Mouse (Mus musculus): ENCODE measurements around the gene Galc. TPM values are rescaled to one million over a fixed set of nuclear protein-coding genes. Genes with fewer than 3 reads are reported as not detected.
A peak's percentile ranks its signal among the peaks of the same experiment; 100 is the strongest.

The Galc gene
- polyA plus RNA-seq, 1 experiment from 2014 or later = 6.8 TPM

- no peak for ATAC-seq (replicated peaks; ENCODE audit: insufficient number of reproducible peaks, low FRiP score, low TSS enrichment)
- no peak overlapping the region for H3K27ac ChIP-seq (ENCODE audit: low read depth, low read length)
- H3K9ac ChIP-seq (ENCODE audit: low read depth, low read length) = no peak overlapping the region
- no peak overlapping the region for H3K4me3 ChIP-seq (ENCODE audit: low read depth, low read length)
- peak overlapping the region; percentile 14; the same call in 1 of the 2 replicates for H3K4me2 ChIP-seq
- H3K36me3 ChIP-seq (ENCODE audit: control insufficient read depth, insufficient read depth, low read length) = no peaks in the 10 kb centered on the region
- WGBS (ENCODE audit: insufficient replicate concordance) = 22% methylated on average over 9 of the region's 9 CpGs
- H3K27me3 ChIP-seq (ENCODE audit: control insufficient read depth, insufficient read depth, low read length) = no peaks in the 10 kb centered on the region
- H3K4me1 ChIP-seq (ENCODE audit: control insufficient read depth, insufficient read depth, low read length) = no peaks in the 10 kb centered on the region
- no peaks in the 10 kb centered on the region for H3K9me3 ChIP-seq (replicated peaks; ENCODE audit: control insufficient read depth, low read length)
These were observed 77.5 kb downstream of the Galc start for GRCm38 (mm10) chr12:98181729-98182128.

- WGBS (ENCODE audit: insufficient replicate concordance) = 83% methylated on average over 6 of the region's 6 CpGs
- H3K4me3 ChIP-seq (ENCODE audit: low read depth, low read length) = no peak overlapping the region
- no peaks in the 10 kb centered on the region for H3K36me3 ChIP-seq (ENCODE audit: control insufficient read depth, insufficient read depth, low read length)
- no peak overlapping the region for H3K4me2 ChIP-seq
- H3K4me1 ChIP-seq (ENCODE audit: control insufficient read depth, insufficient read depth, low read length) = no peaks in the 10 kb centered on the region
- H3K27me3 ChIP-seq (ENCODE audit: control insufficient read depth, insufficient read depth, low read length) = no peaks in the 10 kb centered on the region
- H3K9ac ChIP-seq (ENCODE audit: low read depth, low read length) = no peak overlapping the region
- no peak for ATAC-seq (replicated peaks; ENCODE audit: insufficient number of reproducible peaks, low FRiP score, low TSS enrichment)
- no peaks in the 10 kb centered on the region for H3K9me3 ChIP-seq (replicated peaks; ENCODE audit: control insufficient read depth, low read length)
- no peak overlapping the region for H3K27ac ChIP-seq (ENCODE audit: low read depth, low read length)
These were observed 78.5 kb downstream of the Galc start for GRCm38 (mm10) chr12:98180807-98181206.

GRCm38 (mm10) chr12:98180235-98180800 is 78.9 kb downstream of the Galc start:
- Histone ChIP-seq H3K4me2 (no peak overlapping the region), H3K27me3 (ENCODE audit: control insufficient read depth, insufficient read depth, low read length) (no peaks in the 10 kb centered on the region), H3K36me3 (ENCODE audit: control insufficient read depth, insufficient read depth, low read length) (no peaks in the 10 kb centered on the region), H3K4me1 (ENCODE audit: control insufficient read depth, insufficient read depth, low read length) (no peaks in the 10 kb centered on the region), H3K9me3 (replicated peaks; ENCODE audit: control insufficient read depth, low read length) (no peaks in the 10 kb centered on the region), H3K9ac (ENCODE audit: low read depth, low read length) (no peak overlapping the region), H3K27ac (ENCODE audit: low read depth, low read length) (no peak overlapping the region), H3K4me3 (ENCODE audit: low read depth, low read length) (no peak overlapping the region)
- no peak for ATAC-seq (replicated peaks; ENCODE audit: insufficient number of reproducible peaks, low FRiP score, low TSS enrichment)
- 89% methylated on average over 16 of the region's 16 CpGs for WGBS (ENCODE audit: insufficient replicate concordance)

GRCm38 (mm10) chr12:98179496-98179895 is 79.8 kb downstream of the Galc start:
- WGBS (ENCODE audit: insufficient replicate concordance) = 42% methylated on average over 1 of the region's 1 CpGs
- Histone ChIP-seq H3K4me3 (ENCODE audit: low read depth, low read length) (no peak overlapping the region), H3K27me3 (ENCODE audit: control insufficient read depth, insufficient read depth, low read length) (no peaks in the 10 kb centered on the region), H3K9me3 (replicated peaks; ENCODE audit: control insufficient read depth, low read length) (no peaks in the 10 kb centered on the region), H3K4me2 (no peak overlapping the region), H3K36me3 (ENCODE audit: control insufficient read depth, insufficient read depth, low read length) (no peaks in the 10 kb centered on the region), H3K4me1 (ENCODE audit: control insufficient read depth, insufficient read depth, low read length) (no peaks in the 10 kb centered on the region), H3K27ac (ENCODE audit: low read depth, low read length) (no peak overlapping the region), H3K9ac (ENCODE audit: low read depth, low read length) (no peak overlapping the region)
- no peak for ATAC-seq (replicated peaks; ENCODE audit: insufficient number of reproducible peaks, low FRiP score, low TSS enrichment)

GRCm38 (mm10) chr12:98176632-98177031 is 82.6 kb downstream of the Galc start:
- WGBS (ENCODE audit: insufficient replicate concordance) = 85% methylated on average over 2 of the region's 2 CpGs
- no peak for ATAC-seq (replicated peaks; ENCODE audit: insufficient number of reproducible peaks, low FRiP score, low TSS enrichment)
- Histone ChIP-seq H3K36me3 (ENCODE audit: control insufficient read depth, insufficient read depth, low read length) (no peaks in the 10 kb centered on the region), H3K4me1 (ENCODE audit: control insufficient read depth, insufficient read depth, low read length) (no peaks in the 10 kb centered on the region), H3K27ac (ENCODE audit: low read depth, low read length) (no peak overlapping the region), H3K9me3 (replicated peaks; ENCODE audit: control insufficient read depth, low read length) (no peaks in the 10 kb centered on the region), H3K4me2 (no peak overlapping the region), H3K27me3 (ENCODE audit: control insufficient read depth, insufficient read depth, low read length) (no peaks in the 10 kb centered on the region), H3K4me3 (ENCODE audit: low read depth, low read length) (no peak overlapping the region), H3K9ac (ENCODE audit: low read depth, low read length) (no peak overlapping the region)

- Histone ChIP-seq H3K4me1 (ENCODE audit: control insufficient read depth, insufficient read depth, low read length) (0 out of 2 replicates have a peak, but pooled peaks cover 2% of the 10 kb centered on the region), H3K36me3 (ENCODE audit: control insufficient read depth, insufficient read depth, low read length) (no peaks in the 10 kb centered on the region), H3K9me3 (replicated peaks; ENCODE audit: control insufficient read depth, low read length) (no peaks in the 10 kb centered on the region), H3K4me3 (ENCODE audit: low read depth, low read length) (no peak overlapping the region), H3K4me2 (no peak overlapping the region), H3K27ac (ENCODE audit: low read depth, low read length) (no peak overlapping the region), H3K9ac (ENCODE audit: low read depth, low read length) (no peak overlapping the region), H3K27me3 (ENCODE audit: control insufficient read depth, insufficient read depth, low read length) (no peaks in the 10 kb centered on the region)
- no peak for ATAC-seq (replicated peaks; ENCODE audit: insufficient number of reproducible peaks, low FRiP score, low TSS enrichment)
- WGBS (ENCODE audit: insufficient replicate concordance) = 84% methylated on average over 3 of the region's 3 CpGs
These were observed 97.4 kb downstream of the Galc start for GRCm38 (mm10) chr12:98161901-98162300.

- Histone ChIP-seq H3K36me3 (ENCODE audit: control insufficient read depth, insufficient read depth, low read length) (no peaks in the 10 kb centered on the region), H3K4me3 (ENCODE audit: low read depth, low read length) (no peak overlapping the region), H3K9ac (ENCODE audit: low read depth, low read length) (no peak overlapping the region), H3K4me1 (ENCODE audit: control insufficient read depth, insufficient read depth, low read length) (0 out of 2 replicates have a peak, but pooled peaks cover under 1% of the 10 kb centered on the region), H3K27ac (ENCODE audit: low read depth, low read length) (no peak overlapping the region), H3K9me3 (replicated peaks; ENCODE audit: control insufficient read depth, low read length) (no peaks in the 10 kb centered on the region), H3K27me3 (ENCODE audit: control insufficient read depth, insufficient read depth, low read length) (no peaks in the 10 kb centered on the region), H3K4me2 (no peak overlapping the region)
- WGBS (ENCODE audit: insufficient replicate concordance) = 88% methylated on average over 6 of the region's 6 CpGs
- no peak for ATAC-seq (replicated peaks; ENCODE audit: insufficient number of reproducible peaks, low FRiP score, low TSS enrichment)
These were observed 98.4 kb downstream of the Galc start for GRCm38 (mm10) chr12:98160867-98161266.

Other genes with a start within 250 kb of the Galc start
- 0.42 and 0.48 TPM in 2 replicates for gene Gpr65, start 9.2 kb upstream of the Galc start, polyA plus RNA-seq (2014; fragmentation: Nextera tagmentation; extraction: Ambion mirVana)